Mouse (Mus musculus): ENCODE results near the gene Crygc.

Gene Crygc

DNA sequence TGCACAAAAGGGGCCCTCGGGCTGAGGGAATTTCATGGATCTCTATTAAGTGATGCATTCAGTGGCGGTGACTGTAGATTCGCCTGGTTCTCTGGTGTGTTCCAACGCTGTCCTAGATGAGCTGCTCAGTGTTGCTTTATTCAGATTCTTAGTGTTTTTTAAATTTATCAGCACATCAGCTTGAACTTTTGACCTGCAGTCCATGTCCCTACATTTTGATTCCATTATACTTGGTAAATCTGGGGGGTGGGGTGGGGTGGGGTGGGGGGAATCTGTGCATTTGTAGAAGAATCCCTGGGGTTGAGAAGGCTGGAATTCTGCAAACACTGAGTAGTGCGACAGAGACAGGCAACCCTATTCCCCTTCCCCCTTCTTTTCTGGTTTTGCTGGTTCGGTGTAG lies at the start of gene Crygc:
Crygc (minus strand) TSS at position 101 of the 400 bp plus-strand sequence.
- no peak for DNase-seq (ENCODE audit: inconsistent ontology term)

DNA sequence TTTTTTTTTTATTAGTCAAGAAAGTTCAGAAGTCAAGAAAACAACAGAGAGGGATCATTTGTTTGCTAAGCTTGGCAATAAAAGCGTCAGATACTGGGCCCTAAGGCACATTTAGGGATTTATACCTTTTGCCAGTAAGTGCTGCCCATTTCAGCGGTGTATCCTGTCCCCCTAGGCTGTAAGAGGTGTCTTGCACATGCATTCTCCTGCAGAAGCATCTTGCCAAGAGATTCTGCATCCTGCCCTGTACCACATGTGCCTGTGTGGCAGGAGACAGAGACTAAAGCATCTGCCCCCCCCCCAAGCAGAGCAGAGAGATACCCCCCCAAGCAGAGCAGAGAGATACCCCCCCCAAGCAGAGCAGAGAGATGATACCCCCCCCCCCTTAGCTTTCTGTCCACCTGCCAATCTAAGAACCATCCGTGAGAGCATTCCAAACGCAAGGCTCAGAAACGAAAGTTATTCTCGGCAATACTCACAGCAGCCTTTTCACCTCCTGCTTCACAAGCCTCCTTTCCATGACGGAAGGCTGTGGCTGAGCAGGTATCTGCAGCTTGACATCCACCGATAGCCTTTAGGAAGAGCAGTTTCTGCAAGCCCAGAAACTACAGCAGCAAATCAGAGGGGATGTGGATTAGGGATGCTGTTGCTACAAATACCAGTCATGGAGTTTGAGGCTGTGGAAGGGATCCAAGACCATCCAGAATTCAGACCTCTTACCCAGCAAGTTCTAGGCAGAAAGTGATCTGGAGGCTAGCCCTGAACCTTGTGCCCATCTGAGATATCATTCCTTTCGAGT lies 49.3 kb upstream of the Crygc start, which contains the start of gene D630023F18Rik:
D630023F18Rik (minus strand) TSS at position 641 of the 799 bp plus-strand sequence.
- peak; percentile 29 for DNase-seq (ENCODE audit: inconsistent ontology term)

GRCm38 (mm10) chr1:65119438-65119837 lies 45.9 kb upstream of the Crygc start, which contains the start of gene Gm28845:
Gene Gm28845, minus strand, starts transcription at chr1:65119558.
- no peak for DNase-seq (ENCODE audit: inconsistent ontology term)

DNA sequence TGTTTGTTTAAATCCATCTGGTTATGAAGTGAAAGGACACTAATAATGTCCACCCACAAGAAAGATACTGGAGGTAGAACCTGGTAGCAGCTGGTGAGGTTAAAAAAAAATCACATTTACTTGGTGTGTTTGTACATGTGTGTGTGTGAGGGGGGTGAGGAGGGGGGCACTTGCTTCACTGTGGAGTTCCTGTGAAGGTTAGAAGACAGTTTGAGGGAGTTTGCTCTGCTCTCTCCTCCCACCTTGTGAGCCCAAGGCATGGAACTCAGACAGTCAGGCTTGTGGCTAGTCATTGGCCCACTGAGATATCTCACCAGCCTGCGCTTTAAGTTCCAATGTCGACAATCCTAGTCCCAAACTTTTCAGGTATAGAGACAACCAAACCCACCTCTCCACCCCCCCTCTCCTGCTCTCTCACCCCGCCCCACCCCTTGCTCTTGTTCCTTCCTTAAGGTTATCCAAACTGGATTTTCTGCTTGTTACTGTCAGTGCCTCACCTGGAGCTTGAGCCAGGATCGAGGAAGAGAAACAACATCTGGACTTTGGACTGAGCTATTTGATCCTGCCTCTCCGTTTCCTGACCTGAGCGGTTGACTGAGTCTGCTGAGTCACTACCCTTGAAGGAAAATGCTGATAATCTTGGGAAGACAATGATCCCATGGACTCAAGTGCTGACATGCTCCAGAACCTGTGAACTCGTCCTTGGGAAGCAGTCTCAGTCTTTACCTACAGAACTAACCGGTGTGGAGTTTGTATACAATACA lies 44.8 kb upstream of the Crygc start:
- no peak for DNase-seq (ENCODE audit: inconsistent ontology term)

- no peak for DNase-seq (ENCODE audit: inconsistent ontology term)
These were observed 40.2 kb upstream of the Crygc start for GRCm38 (mm10) chr1:65113536-65114172.

DNA sequence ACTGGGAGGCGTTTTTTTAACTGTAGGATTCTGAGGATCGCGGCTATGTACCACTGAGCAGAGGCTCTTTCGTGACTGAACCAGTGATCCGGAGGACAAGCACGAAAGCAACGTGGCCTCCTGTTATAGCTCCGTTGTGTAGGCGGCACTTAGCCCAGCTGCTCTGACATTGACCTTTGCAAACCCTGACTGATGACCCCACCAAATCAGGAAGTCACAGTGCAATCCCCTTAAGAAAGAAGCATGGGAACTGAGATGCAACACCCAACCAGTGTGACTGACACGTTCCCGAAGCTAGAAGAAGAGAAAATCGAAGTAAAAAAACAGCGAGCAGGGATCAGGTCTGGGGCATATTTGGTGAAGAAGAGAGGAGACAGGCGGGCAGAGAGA lies 39.3 kb upstream of the Crygc start:
- DNase-seq (ENCODE audit: inconsistent ontology term): no peak

GRCm38 (mm10) chr1:65112031-65112806 lies 38.7 kb upstream of the Crygc start:
- DNase-seq (ENCODE audit: inconsistent ontology term): peak; percentile 68

GRCm38 (mm10) chr1:65109756-65110435 lies 36.4 kb upstream of the Crygc start:
- DNase-seq (ENCODE audit: inconsistent ontology term): no peak

GRCm38 (mm10) chr1:65109196-65109595 lies 35.7 kb upstream of the Crygc start:
- DNase-seq (ENCODE audit: inconsistent ontology term): no peak

DNA sequence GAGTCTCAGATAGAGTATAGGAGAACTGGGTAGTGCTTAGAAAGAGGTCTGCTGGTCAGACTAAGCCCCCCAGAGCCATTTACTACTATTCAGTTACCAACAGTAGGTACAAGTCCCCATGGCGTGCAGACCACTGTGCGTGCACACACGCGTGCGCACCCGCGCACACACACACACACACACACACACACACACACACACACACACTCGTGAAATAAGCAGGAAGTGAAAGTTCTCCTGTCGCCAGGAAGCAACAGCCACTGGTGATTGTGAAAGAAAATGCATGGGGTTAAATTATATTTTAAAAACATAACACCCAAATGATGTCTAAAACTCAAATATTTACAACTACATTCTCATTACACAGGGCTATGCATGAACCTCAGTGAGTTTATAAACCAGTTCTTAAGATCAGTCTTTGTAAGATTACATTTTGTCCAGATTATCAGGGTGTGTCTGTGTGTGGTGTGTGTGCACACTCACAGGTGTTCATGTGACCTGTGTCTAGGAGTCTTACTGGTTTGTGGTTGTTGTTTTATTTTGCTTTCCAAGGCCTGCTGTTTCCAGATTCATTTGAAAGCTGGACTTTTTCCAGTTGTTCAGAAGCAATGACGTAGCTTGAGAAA lies 34.3 kb upstream of the Crygc start:
- no peak for DNase-seq (ENCODE audit: inconsistent ontology term)

- DNase-seq (ENCODE audit: inconsistent ontology term): no peak
These were observed 29.8 kb upstream of the Crygc start, which contains the start of gene Cryga for GRCm38 (mm10) chr1:65103273-65103672. Gene Cryga, minus strand, starts transcription at chr1:65103373.

- DNase-seq (ENCODE audit: inconsistent ontology term): no peak
These were observed 23.5 kb upstream of the Crygc start for GRCm38 (mm10) chr1:65096953-65097352.

GRCm38 (mm10) chr1:65091566-65091965 lies 18.1 kb upstream of the Crygc start:
- DNase-seq (ENCODE audit: inconsistent ontology term): peak; percentile 36

- no peak for DNase-seq (ENCODE audit: inconsistent ontology term)
These were observed 16.9 kb upstream of the Crygc start for GRCm38 (mm10) chr1:65090370-65090769.

GRCm38 (mm10) chr1:65088567-65089356 lies 15.3 kb upstream of the Crygc start:
- DNase-seq (ENCODE audit: inconsistent ontology term): peak; percentile 50

DNA sequence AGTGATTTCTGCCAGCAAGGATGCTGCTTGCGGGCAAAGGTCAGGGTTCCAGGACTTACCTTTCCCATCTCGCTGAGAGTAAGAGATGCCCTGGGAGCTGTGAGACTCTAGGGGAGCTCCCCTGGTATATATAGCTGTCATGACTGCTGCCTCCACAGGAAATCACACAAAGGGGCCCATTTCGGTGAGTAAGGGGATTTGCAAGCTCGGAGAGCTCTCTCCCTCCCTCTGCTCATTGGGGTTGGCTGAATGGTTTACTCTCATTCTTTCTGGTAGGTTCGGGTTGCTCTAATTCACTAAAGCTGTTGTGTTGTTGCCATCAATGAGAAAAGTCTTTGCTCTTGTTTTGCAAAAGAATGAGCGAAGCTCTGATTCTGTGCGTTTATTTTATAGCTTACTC lies 8.7 kb upstream of the Crygc start, which contains the start of gene Crygb:
Crygb (minus strand) TSS at position 101 of the 400 bp plus-strand sequence.
- no peak for DNase-seq (ENCODE audit: inconsistent ontology term)

- peak; percentile 31 for DNase-seq (ENCODE audit: inconsistent ontology term)
These were observed 2.1 kb upstream of the Crygc start for GRCm38 (mm10) chr1:65075607-65076006.

DNA sequence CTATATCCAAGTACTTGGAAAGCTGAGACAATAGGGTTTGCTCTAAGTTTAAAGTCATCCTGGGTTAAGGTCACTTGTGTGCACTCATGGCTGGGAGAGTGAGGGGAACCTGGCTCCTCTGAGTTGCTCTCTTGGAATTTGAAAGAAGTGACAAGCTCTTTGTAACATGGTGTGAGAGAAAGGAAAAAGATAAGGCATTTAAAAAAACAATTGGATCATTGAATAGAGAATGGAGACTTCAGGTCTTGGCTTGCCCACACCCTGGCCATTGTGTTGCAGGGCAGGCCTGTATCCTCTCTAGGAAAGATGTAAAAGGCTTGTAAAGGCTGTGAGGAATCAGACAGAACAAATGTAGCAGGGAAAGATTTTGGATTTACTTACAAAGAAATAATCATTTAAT lies 5.6 kb downstream of the Crygc start:
- DNase-seq (ENCODE audit: inconsistent ontology term): no peak

- DNase-seq (ENCODE audit: inconsistent ontology term): peak; percentile 33
These were observed 9.3 kb downstream of the Crygc start for GRCm38 (mm10) chr1:65064201-65064600.
